Mouse (Mus musculus): ENCODE measurements around the gene Kdf1.
A peak's percentile ranks its signal among the peaks of the same experiment; 100 is the strongest.

Gene Kdf1

DNA sequence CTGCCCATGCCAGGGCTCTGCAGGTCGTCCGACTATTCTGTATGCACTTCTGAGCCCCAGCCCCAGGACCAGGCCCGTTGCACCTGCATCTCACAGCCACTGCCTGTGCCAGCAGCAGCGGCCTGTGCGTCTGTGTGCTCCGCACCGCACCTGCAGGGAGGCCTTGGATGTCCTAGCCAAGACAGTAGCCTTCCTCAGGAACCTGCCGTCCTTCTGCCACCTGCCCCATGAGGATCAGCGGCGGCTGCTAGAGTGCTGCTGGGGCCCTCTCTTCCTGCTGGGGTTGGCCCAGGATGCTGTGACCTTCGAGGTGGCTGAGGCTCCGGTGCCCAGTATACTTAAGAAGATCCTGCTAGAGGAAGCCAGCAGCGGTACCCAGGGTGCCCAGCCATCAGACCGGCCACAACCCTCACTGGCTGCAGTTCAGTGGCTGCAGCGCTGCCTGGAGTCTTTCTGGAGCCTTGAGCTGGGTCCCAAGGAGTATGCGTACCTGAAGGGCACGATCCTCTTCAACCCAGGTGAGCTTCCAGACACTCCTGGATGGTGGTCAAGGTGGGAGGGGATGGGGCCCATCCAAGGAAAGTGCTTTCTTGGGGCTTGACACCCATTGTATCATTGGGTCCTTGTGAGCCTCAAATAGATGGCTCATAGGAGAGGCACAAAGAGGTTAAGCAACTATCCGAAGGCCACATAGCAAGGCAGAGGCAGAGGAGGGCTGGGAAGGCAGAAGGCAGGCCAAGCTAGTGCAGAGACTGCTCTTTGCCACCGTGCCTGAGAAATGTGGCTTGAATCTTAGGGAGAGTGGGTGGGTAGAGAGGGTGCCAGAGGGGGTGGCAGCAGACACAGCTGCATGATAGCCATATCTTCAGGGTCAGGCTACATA, 34.9 kb downstream of the Kdf1 start:
- no peak for DNase-seq (ENCODE audit: inconsistent ontology term)

DNA sequence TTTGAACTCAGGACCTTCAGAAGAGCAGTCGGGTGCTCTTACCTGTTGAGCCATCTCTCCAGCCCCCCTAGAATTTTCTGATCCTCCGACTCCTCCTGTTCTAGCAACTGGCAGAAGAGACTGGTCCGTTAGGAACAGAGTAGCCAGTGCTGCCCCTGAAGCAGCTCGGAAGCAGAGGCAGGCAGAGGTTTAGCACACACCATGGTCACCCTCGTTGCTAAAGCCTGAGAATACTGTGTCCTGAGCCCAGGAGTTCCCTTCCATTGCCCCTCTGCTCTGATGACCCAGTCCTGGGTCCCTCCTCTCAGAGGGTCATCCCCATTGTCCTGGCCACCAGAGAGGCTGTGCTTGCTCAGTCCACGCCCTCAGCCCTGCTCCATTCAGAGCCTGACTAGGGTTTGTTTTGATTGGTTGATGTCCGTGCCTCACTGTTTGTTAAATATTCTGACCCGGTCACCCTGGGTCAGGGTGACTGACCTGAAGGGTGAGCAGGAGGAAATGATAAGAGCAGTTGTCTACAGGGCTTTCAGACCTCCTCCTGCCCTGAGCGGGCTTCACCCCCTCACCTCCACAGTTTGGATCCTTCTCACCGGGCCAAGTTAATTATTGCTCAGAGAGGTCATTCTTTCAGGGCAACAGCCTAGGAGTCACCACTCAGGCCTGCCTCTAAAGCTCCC, 38.4 kb downstream of the Kdf1 start:
- no peak for DNase-seq (ENCODE audit: inconsistent ontology term)

DNA sequence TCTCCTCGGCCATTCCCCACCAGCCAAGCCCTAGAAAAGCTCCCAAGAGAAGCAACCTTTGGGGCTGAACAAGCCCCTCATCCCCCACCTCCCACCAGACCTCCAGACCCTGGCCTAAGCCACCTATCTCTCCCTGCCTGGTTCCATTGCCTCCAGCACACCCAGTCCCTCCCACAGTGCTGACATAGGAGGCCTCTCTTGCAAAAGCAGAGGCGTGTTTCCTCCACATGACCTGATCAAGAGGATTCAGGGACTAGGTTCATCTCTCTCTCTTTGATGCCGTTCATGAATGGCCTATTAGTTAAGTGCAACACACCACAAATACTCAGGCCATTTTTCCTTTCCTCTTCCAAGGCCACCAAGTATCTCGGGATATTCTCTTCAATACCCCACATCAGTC, 41.1 kb downstream of the Kdf1 start:
- no peak for DNase-seq (ENCODE audit: inconsistent ontology term)

DNA sequence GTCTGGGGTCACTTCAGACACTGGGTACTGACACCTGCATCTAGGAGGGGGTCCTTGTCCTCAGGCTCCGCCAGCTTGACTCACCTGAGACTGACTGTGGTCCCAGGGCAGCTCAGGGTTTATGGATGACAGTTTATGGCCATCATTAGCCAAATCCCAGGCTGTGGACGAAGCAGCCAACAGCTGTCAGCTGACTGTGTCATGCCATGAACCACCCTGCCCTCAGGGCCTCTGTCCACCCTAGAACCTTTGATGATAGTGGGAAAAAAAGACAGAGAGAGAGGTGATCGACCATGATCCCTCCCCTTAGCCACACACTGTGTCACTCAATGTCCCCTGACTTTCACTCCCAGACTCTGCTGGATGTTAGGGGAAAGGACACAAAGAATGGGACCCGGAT, 42.9 kb downstream of the Kdf1 start:
- DNase-seq (ENCODE audit: inconsistent ontology term) = no peak

DNA sequence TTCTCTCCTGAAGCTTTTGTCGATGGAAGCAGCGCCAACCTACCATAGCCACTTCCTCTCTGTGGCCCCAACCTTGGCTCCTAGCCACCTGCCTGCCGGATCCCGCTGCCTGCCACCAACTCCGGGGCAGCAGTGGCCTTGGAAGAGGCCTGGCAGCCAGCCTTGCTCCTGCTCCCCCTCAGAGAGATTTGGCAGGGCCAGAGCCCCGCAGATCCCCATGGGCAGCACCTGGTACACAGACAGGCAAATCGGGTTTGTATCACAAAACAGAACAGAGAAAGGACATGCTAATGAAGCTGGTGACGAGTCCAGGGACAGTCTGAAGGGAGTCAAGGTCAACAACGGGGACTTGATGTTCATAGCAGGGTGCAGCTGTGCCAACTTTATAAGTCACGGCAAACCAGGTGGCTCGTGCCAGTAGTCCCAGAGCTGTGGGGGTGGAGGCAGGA, 44.4 kb downstream of the Kdf1 start:
- DNase-seq (ENCODE audit: inconsistent ontology term) = peak; percentile 45

DNA sequence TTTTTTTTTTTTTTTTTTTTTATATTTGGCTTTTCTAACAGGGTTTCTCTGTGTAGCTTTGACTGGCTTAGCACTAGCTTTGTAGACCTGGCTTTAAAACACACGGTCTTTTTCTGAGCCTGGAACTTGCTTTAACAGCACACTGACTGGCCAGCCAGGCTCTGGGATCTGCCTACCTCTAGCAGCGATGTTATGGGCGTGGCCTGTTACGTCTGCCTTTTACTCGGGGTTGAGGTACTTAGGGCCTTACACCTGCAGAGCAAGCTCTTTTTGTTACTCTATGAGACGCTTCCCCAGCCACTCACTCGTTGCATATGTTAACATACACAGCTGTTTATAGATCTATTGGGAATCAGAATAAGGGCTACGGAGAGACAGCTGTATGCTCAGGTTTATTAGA, 48.5 kb downstream of the Kdf1 start:
- no peak for DNase-seq (ENCODE audit: inconsistent ontology term)

DNA sequence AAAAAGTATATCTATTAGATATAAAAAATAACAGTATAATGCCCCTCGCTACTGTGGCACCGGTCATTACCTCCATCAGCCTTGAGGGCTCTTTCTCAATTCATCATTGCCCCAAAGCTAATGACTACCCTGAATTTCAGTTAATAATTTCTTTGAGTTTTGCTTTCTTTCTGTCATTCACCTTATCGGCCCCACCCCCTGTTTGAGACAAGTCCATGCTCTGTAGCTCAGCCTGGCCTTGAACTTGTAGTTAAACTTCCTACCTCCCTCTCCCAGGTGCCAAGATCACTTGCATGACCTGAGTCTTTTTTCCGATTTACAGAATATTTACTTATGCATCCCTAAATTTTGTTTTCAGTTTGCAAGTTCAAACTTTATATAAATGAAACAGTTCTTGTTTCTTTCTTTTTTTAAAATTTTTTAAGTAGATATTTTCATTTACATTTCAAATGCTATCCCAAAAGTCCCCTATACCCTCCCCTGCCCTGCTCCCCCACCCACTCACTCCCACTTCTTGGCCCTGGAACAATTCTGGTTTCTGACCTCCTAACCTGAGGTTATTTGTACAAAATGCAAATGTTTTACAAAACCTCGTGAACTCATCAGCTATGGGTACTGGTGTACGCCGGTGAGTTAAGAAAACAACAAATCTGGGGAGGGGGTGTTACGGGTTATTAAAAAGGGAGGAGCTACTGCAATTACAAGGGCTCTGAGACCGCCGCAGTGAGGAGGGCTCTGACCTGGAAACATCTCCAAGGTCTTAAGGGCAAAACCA, 50.7 kb downstream of the Kdf1 start:
- DNase-seq (ENCODE audit: inconsistent ontology term) = no peak

DNA sequence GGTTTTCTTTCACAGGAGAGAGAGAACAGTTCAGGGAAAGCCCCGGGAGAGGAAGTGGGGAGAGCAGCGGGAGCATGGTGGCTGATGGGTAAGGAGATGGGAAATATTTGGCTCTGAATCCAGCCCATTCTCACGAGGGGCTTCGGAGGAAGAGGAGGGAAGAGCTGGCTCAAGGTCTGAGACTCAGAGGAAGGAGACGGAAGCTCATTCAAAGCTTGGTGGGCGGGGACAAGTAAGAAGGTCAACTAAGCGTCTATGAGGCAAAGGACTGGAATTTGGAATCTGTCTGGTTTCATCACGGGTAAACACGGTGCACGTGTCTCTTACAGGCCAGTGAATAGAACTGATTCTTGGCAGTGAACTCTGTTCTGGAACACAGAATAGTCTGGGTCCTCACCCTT, 51.3 kb downstream of the Kdf1 start:
- peak; percentile 84 for DNase-seq (ENCODE audit: inconsistent ontology term)

DNA sequence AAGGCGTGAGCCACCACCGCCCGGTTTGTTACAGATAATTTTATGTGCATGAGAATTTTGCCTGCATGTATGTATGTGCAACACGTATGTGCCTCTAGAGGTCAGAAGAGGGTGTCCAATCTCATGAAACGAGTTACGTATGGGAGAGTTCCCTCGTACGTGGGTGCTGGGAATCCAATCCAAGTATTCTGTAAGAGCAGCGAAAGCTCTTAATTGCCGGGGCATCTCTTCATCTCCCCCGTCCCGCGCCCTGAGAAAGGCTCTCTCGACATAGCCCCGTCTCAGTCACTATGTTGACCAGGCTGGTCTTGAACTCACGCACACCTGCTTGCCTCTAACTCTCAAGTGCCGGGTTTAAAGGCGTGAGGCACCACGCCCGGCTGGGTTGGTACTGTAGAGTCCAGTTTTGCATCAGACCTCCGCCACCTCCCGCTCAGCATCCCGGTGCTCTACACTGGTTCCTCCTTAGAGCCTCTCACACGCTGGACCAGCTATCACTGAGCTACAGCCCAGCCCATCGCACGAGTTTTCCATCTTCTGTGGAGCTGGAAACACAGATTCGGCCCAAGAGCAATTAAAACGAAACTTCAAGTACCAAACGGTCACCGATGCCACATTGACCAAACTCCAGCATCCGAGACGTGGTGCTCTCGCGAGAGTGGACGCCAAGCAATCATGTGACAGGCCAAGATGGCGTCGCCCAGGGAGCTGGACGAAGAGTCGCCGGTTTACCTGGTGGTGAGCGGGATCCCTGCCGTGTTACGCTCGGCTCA, 55.5 kb downstream of the Kdf1 start, which contains the start of gene Gpatch3:
Gene Gpatch3, plus strand, starts transcription at position 676 of the 773 bp plus-strand sequence.
- DNase-seq (ENCODE audit: inconsistent ontology term) = peak; percentile 88

DNA sequence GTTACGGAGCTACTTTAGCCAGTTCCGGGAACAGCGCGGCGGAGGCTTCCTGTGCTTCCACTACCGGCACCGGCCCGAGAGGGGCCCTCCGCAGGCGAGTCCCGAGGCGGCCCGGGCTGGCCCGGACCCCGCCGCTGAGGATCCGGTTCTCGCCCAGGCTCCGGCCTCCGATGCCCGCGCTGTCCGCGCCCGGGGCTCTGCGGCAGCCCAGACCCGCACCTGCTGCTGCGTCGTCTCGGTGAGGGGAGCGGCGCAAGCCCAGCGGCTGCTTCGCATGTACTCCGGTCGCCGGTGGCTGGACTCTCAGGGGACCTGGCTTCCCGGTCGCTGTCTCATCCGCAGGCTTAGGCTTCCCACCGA, 56.1 kb downstream of the Kdf1 start:
- no peak for DNase-seq (ENCODE audit: inconsistent ontology term)

DNA sequence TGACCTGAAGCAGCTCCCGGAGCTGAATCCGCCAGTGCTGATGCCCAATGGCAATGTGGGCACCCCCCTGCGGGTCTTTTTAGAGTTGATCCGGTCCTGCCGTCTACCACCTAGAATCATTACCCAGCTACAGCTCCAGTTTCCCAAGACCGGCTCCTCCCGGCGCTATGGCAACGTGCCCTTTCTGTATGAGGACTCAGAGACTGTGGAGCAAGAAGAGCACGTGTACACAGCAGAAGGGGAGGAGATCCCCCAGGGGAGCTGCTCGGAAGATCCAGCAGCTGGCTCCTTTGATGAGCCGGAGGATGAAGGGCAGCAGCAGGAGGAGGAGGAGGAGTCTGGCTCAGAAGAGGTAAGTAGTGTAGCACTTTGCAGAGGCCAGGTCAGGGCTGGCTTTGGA, 59.2 kb downstream of the Kdf1 start:
- DNase-seq (ENCODE audit: inconsistent ontology term) = no peak
